Comparison of ENCODE assay signal across 9 mouse cellular contexts in genomic region chr16:5537286-5538204, GRCm38 (mm10).
DNase-seq lines count a peak whose midpoint lies in the region; ATAC-seq and TF ChIP-seq lines count a peak whose summit lies in the region.
"Had no signal": no experiment of that assay in that cellular context is flagged by ENCODE, and none has a peak within 500 bp of the region (broad histone marks: within the 10 kb centered on the region; RNA-seq: fewer than 3 reads in every experiment).

No protein-coding gene starts in this region.

- H3K4me2 ChIP-seq in lung, postnatal 0 days (replicated peaks; ENCODE audit: low read depth, low read length): no peak overlapping the region

- no peaks in the 10 kb centered on the region for H3K4me1 ChIP-seq in lung, postnatal 0 days (ENCODE audit: insufficient read depth, low read depth, low read length)
- H3K4me1 ChIP-seq in embryonic facial prominence, embryonic 10.5 days: peaks cover 33% of the 10 kb centered on the region

- ATAC-seq in lung, postnatal 0 days: no peak

- no peaks in the 10 kb centered on the region for H3K36me3 ChIP-seq in lung, postnatal 0 days (ENCODE audit: insufficient read depth, low read length)
- no peaks in the 10 kb centered on the region for H3K36me3 ChIP-seq in embryonic facial prominence, embryonic 10.5 days (replicated peaks)

- no peak for TF ChIP-seq EP300 in lung, postnatal 0 days (IDR thresholded peaks at IDR 0.05)

- H3K27me3 ChIP-seq in lung, postnatal 0 days (replicated peaks; ENCODE audit: insufficient read depth, low read length): no peaks in the 10 kb centered on the region
- H3K27me3 ChIP-seq in embryonic facial prominence, embryonic 10.5 days (replicated peaks; ENCODE audit: low read depth, poor library complexity, severe bottlenecking): peaks cover 11% of the 10 kb centered on the region; the same call in 1 of the 2 replicates

- WGBS in lung, postnatal 0 days: 45% methylated on average over 11 of the region's 11 CpGs
- WGBS in embryonic facial prominence, embryonic 10.5 days: 33% methylated on average over 11 of the region's 11 CpGs

- no peak overlapping the region for H3K9ac ChIP-seq in lung, postnatal 0 days (replicated peaks; ENCODE audit: low read depth)

- H3K9me3 ChIP-seq in lung, postnatal 0 days (ENCODE audit: low read length): no peaks in the 10 kb centered on the region
- no peaks in the 10 kb centered on the region for H3K9me3 ChIP-seq in embryonic facial prominence, embryonic 10.5 days

- peak; percentile 45 to 50 for DNase-seq in cerebellum, postnatal 10 days
- DNase-seq in cerebellum, adult 11-12 months: no peak
- no peak for DNase-seq in lung, postnatal 0 days (ENCODE audit: low spot score)
- DNase-seq in lung, postnatal 25 days (ENCODE audit: low spot score): no peak
- peak; percentile 46 for DNase-seq in embryonic facial prominence, embryonic 10.5 days (ENCODE audit: low spot score)
- peak; percentile 71 for DNase-seq in retina, embryonic 14.5 days (ENCODE audit: low spot score)
- no peak for DNase-seq in T-cell, adult 2 months (ENCODE audit: low spot score)
- no peak for DNase-seq in lung, postnatal 4 days

- no peak overlapping the region for H3K4me3 ChIP-seq in lung, postnatal 0 days (ENCODE audit: low read depth, low read length)
- no peak overlapping the region for H3K4me3 ChIP-seq in embryonic facial prominence, embryonic 10.5 days
- H3K4me3 ChIP-seq: myocyte had no signal

- TF ChIP-seq CTCF in lung, postnatal 0 days (IDR thresholded peaks at IDR 0.05): peak; percentile 59

- no peak overlapping the region for H3K27ac ChIP-seq in lung, postnatal 0 days (ENCODE audit: low read length)
- no peak overlapping the region for H3K27ac ChIP-seq in embryonic facial prominence, embryonic 10.5 days (replicated peaks)

Comparison
In these comparisons a context has a peak if more than half of its experiments do, and no peak if none do; other contexts are left out.
1. DNase-seq: peak in cerebellum, postnatal 10 days (2 of 2), embryonic facial prominence, embryonic 10.5 days (single experiment) and retina, embryonic 14.5 days (single experiment); none in cerebellum, adult 11-12 months (single experiment), lung, postnatal 0 days (single experiment), lung, postnatal 25 days (single experiment), T-cell, adult 2 months (single experiment) and lung, postnatal 4 days (0 of 2).